Mouse (Mus musculus) hindbrain, embryonic 16.5 days (tissue): ENCODE data around the gene C1rb. TPM values are rescaled to one million over a fixed set of nuclear protein-coding genes. Genes with fewer than 3 reads are reported as not detected.
"Not testable (repeated sequence)": the region's sequence is repeated elsewhere in the genome, so short reads cannot be mapped to it uniquely, and the experiment has no call there.

ENCODE experiments used
- ATAC-seq: fragments of 200-750 bp; cut with Nextera tagmentation; 2 replicates; pipeline ENCODE4 v1.8.0; 2017; ENCODE audit warnings: moderate TSS enrichment, moderate library complexity
- H3K27ac ChIP-seq: fragments of 300-500 bp; sonication (generic); 2 replicates; pipeline ENCODE4 v1.5.1; 2014; ENCODE audit warnings: low read depth, mild to moderate bottlenecking, control low read depth, low read length, moderate library complexity
- H3K27me3 ChIP-seq: fragments of 300-500 bp; sonication (generic); replicated peaks from 2 replicates; pipeline ENCODE4 v1.6.1; 2014; ENCODE audit warnings: low read length; ENCODE audit not compliant: control insufficient read depth, insufficient read depth
- H3K36me3 ChIP-seq: fragments of 300-500 bp; sonication (generic); 2 replicates; pipeline ENCODE4 v1.6.1; 2014; ENCODE audit warnings: mild to moderate bottlenecking, low read length, moderate library complexity, mixed read lengths; ENCODE audit not compliant: control insufficient read depth, insufficient read depth
- H3K4me1 ChIP-seq: fragments of 300-500 bp; sonication (generic); 2 replicates; pipeline ENCODE4 v1.6.1; 2014; ENCODE audit warnings: low read depth, low read length; ENCODE audit not compliant: control insufficient read depth, insufficient read depth
- H3K4me2 ChIP-seq: fragments of 300-500 bp; sonication (generic); 2 replicates; pipeline ENCODE4 v1.6.1; 2014; ENCODE audit warnings: mild to moderate bottlenecking, low read length, control low read depth, moderate library complexity
- H3K4me3 ChIP-seq: fragments of 300-500 bp; sonication (generic); 2 replicates; pipeline ENCODE4 v1.5.1; 2014; ENCODE audit warnings: mild to moderate bottlenecking, low read length, control low read depth, moderate library complexity
- H3K9ac ChIP-seq: fragments of 300-500 bp; sonication (generic); 2 replicates; pipeline ENCODE4 v1.6.1; 2014; ENCODE audit warnings: low read depth, mild to moderate bottlenecking, control low read depth, low read length, moderate library complexity
- H3K9me3 ChIP-seq: fragments of 300-500 bp; sonication (generic); 2 replicates; pipeline ENCODE4 v1.6.1; 2014; ENCODE audit warnings: mild to moderate bottlenecking, low read length, moderate library complexity; ENCODE audit not compliant: control insufficient read depth
- WGBS: fragments of 180-500 bp; shearing (Covaris S2); extraction: QIAGEN DNeasy Blood & Tissue Kit; methylation state at CpG from one replicate; pipeline ENCODE4 v1.1.7; 2014; 5-methylcytosine and 5-hydroxymethylcytosine counted together
- polyA plus RNA-seq: library from polyadenylated mRNA; unstranded; fragments of >200 nt; fragmentation: Nextera tagmentation; extraction: Ambion mirVana; gene quantifications from 2 replicates; pipeline ENCODE4 v1.2.1, GENCODE M21; 2015

C1rb gene
- polyA plus RNA-seq, 1 experiment from 2014 or later: 0.09 TPM

GRCm38 (mm10) chr6:124585761-124586160 is 15.7 kb downstream of the C1rb start:
- Histone ChIP-seq H3K9me3 (no peaks in the 10 kb centered on the region), H3K27ac (no peak overlapping the region), H3K4me1 (no peaks in the 10 kb centered on the region), H3K4me3 (no peak overlapping the region), H3K9ac (no peak overlapping the region), H3K36me3 (no peaks in the 10 kb centered on the region), H3K27me3 (no peaks in the 10 kb centered on the region), H3K4me2 (no peak overlapping the region)
- ATAC-seq: no peak
- WGBS: 96% methylated on average over 3 of the region's 3 CpGs

- Histone ChIP-seq H3K4me3 (no peak overlapping the region), H3K9me3 (no peaks in the 10 kb centered on the region), H3K4me2 (no peak overlapping the region), H3K27ac (no peak overlapping the region), H3K36me3 (no peaks in the 10 kb centered on the region), H3K27me3 (no peaks in the 10 kb centered on the region), H3K4me1 (no peaks in the 10 kb centered on the region), H3K9ac (no peak overlapping the region)
- 82% methylated on average over 4 of the region's 4 CpGs for WGBS
- no peak for ATAC-seq
These were observed 16.2 kb downstream of the C1rb start for GRCm38 (mm10) chr6:124586266-124586665.

DNA sequence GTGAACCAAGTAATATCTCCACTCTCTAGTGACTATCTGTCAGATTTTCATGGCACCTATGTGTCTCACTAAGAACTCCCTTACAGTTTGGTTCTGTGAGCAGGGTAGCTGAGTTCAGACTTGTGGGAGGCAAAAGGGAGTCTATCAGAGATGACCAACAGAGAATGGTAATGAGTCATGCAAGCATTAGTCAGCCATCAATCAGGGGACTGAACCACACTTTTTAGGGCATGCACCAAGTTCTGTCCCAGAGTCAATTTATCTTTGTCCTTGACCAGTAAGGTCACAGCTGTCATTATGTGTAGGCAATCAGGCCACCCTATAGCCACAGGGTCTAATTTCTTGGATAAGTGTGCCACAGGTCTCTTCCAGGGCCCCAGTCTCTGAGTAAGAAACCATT is 18.7 kb downstream of the C1rb start:
- no peak for ATAC-seq
- no peak overlapping the region for H3K27ac ChIP-seq
- H3K36me3 ChIP-seq: no peaks in the 10 kb centered on the region

GRCm38 (mm10) chr6:124592186-124592700 is 22.1 kb downstream of the C1rb start:
- H3K4me3 ChIP-seq: no peak overlapping the region
- no peak overlapping the region for H3K27ac ChIP-seq
- 70% methylated on average over 4 of the region's 4 CpGs for WGBS
- H3K9ac ChIP-seq: no peak overlapping the region
- peak; percentile 24; the same call in 1 of the 2 replicates for ATAC-seq
- no peak overlapping the region for H3K4me2 ChIP-seq
- H3K36me3 ChIP-seq: no peaks in the 10 kb centered on the region
- no peaks in the 10 kb centered on the region for H3K27me3 ChIP-seq
- no peaks in the 10 kb centered on the region for H3K9me3 ChIP-seq
- no peaks in the 10 kb centered on the region for H3K4me1 ChIP-seq

More for the DNA sequence above, 18.7 kb downstream of the C1rb start:
- Histone ChIP-seq H3K9me3 (no peaks in the 10 kb centered on the region), H3K4me2 (no peak overlapping the region), H3K4me3 (no peak overlapping the region), H3K9ac (no peak overlapping the region), H3K4me1 (no peaks in the 10 kb centered on the region), H3K27me3 (no peaks in the 10 kb centered on the region)

DNA sequence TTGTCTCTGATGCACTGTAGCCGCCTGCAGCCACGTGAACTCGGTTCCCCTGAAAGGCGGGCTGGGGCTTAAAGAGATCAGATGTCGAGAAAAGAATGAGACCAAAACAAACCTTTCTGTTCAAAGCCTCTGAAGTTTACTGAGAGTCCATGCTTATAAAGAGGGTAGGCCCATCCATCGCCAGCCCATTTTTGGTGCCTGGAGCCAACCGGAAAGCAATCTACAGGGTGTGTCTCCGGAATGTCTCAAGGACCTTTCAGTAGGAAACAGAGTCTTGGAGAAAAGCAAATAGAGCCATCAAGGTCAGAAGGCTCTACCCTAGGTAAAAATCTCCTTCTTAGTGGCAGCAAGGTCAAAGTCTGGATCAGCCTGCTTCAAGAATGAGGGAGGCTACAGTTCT is 23.0 kb downstream of the C1rb start:
- Histone ChIP-seq H3K4me2 (no peak overlapping the region), H3K9me3 (no peaks in the 10 kb centered on the region), H3K27me3 (no peaks in the 10 kb centered on the region), H3K4me1 (no peaks in the 10 kb centered on the region), H3K27ac (no peak overlapping the region), H3K36me3 (no peaks in the 10 kb centered on the region), H3K9ac (no peak overlapping the region), H3K4me3 (no peak overlapping the region)
- 83% methylated on average over 8 of the region's 8 CpGs for WGBS
- no peak for ATAC-seq

DNA sequence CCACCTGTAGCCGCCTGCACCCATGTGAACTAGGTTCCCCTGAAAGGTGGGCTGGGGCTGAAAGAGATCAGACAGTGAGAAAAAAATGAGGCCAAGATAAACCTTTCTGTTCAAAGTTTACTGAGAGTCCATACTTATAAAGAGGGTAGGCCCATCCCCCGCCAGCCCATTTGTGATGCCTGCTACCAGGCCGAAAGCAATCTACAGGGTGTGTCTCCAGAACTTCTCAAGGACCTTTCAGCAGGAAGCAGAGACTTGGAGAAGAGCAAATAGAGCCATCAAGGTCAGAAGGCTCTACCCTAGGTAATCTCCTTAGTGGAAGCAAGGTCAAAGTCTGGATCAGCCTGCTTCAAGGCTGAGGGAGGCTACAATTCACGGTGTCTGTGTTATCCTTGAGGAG is 31.9 kb downstream of the C1rb start:
- Histone ChIP-seq H3K4me3 (no peak overlapping the region), H3K27me3 (no peaks in the 10 kb centered on the region), H3K36me3 (no peaks in the 10 kb centered on the region), H3K9ac (no peak overlapping the region), H3K9me3 (peaks cover 4% of the 10 kb centered on the region; the same call in 1 of the 2 replicates), H3K27ac (no peak overlapping the region), H3K4me1 (no peaks in the 10 kb centered on the region), H3K4me2 (no peak overlapping the region)
- 90% methylated on average over 4 of the region's 4 CpGs for WGBS
- ATAC-seq: no peak

GRCm38 (mm10) chr6:124625612-124626011 is 55.5 kb downstream of the C1rb start:
- Histone ChIP-seq H3K27ac (no peak overlapping the region), H3K9me3 (no peaks in the 10 kb centered on the region), H3K4me1 (no peaks in the 10 kb centered on the region), H3K9ac (no peak overlapping the region), H3K27me3 (no peaks in the 10 kb centered on the region), H3K4me2 (no peak overlapping the region), H3K4me3 (no peak overlapping the region), H3K36me3 (no peaks in the 10 kb centered on the region)
- no peak for ATAC-seq
- 88% methylated on average over 13 of the region's 13 CpGs for WGBS

- 47% methylated on average over 1 of the region's 1 CpGs for WGBS
- not testable (repeated sequence) for H3K4me3 ChIP-seq, H3K9ac ChIP-seq, H3K36me3 ChIP-seq, H3K27ac ChIP-seq, H3K9me3 ChIP-seq, H3K4me1 ChIP-seq, ATAC-seq, H3K27me3 ChIP-seq, H3K4me2 ChIP-seq
These were observed 56.1 kb downstream of the C1rb start for GRCm38 (mm10) chr6:124626184-124626583.

DNA sequence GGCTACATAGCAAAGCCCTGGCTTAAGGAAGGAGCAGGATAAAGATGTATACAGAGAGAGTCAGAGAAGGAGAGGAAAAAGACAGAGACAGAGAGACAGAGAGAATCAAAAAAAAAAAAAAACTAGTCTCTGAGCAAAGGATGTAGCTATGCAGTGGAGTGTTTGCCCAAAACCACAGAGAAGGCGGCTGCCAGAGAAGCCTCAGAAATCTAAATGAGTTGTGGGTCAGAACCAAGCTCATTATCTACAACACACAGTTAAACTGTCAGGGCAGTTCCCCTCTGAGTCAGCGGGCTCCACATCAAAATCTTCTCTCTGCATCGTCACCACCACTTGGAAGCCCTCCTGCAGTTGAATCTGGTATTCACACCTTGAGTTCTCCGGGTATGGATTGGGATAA is 60.7 kb downstream of the C1rb start:
- no peaks in the 10 kb centered on the region for H3K27me3 ChIP-seq
- no peak overlapping the region for H3K9ac ChIP-seq
- H3K4me2 ChIP-seq: no peak overlapping the region
- H3K9me3 ChIP-seq: no peaks in the 10 kb centered on the region
- ATAC-seq: no peak
- H3K36me3 ChIP-seq: no peaks in the 10 kb centered on the region
- H3K4me3 ChIP-seq: no peak overlapping the region
- no peaks in the 10 kb centered on the region for H3K4me1 ChIP-seq
- H3K27ac ChIP-seq: no peak overlapping the region
- WGBS: 88% methylated on average over 4 of the region's 4 CpGs
